Mouse (Mus musculus) right cerebral cortex, postnatal 10 days (tissue): ENCODE measurements around the gene Gna11.
A peak's percentile ranks its signal among the peaks of the same experiment; 100 is the strongest.

ENCODE experiments used
- DNase-seq, 2 experiments: peaks; one replicate each; pipeline ENCODE4 v3.0.0; 2021; ENCODE audit warnings: low spot score in 2 of 2

The Gna11 gene

DNA sequence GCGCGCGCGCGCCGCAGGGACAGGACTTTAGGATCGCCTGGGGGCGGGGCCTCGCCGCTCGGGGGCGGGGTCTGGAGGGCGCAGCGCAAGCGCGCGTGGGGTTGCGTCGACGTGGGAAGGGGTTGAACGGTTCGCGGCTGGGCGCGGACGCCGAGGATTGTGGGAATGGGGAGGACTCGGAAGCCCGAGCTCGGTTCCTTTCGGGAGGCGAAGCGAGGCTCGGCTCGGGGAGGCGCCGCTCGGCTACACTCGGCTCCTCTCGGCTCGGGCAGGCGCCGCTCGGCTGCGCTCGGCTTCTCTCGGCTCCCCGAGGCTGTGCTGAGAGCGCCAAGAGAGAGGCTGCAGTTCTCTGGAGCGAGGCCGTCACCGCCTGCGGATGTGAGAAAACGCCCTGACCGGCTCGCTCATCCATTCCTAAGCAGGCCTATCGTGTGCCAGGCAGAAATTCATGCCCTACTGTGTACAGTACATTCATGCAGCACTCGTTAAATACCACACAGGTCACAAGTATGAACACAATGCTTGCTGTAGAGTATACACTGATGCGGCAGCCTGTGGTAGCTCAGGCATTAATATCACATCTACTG, at the start of gene Gna11:
Gna11 (minus strand) TSS at position 30 of the 587 bp plus-strand sequence.
- peak; percentile 99 to 100 for DNase-seq

DNA sequence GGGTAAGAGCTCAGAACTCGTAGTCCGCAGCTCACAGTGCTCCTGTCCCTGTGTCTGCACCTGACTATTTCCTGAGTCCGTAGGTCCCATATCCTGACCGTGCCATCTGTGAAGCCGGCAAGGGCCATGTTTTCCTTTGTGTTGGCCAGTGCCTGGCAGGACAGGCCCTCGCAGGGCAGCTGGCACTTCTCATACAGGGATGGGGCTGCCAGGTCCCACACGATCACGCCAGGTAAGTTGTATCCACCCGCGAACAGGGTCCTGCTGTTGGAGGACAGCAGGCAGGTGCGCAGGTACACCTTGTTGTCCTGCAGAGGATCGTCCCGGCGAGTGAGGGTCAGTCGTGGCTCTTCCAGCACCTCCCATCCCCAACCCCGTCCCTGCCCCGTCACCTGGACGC, 48.9 kb upstream of the Gna11 start:
- DNase-seq, result no peak

- DNase-seq, result no peak
Measured at GRCm38 (mm10) chr10:81593223-81593622, 48.2 kb upstream of the Gna11 start.

DNA sequence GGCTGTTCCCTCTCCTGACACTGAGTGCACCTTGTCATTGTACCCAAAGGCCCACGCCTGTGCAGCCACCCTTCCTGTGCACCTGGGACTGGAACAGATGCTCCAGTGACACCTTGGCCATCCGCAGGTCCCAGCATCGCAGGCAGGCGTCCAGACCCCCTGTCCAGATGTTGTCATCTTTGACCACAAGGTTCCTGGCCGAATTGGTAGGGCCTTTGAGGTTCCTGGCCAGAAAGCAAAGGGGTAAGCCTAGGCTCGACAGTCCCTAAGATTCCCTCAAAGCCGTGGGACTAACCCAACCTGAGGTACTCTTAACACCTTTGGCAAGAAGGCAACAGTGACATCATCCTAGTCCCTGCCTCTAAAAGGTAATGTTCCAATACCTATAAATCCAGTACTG, 47.6 kb upstream of the Gna11 start:
- DNase-seq, result no peak

DNA sequence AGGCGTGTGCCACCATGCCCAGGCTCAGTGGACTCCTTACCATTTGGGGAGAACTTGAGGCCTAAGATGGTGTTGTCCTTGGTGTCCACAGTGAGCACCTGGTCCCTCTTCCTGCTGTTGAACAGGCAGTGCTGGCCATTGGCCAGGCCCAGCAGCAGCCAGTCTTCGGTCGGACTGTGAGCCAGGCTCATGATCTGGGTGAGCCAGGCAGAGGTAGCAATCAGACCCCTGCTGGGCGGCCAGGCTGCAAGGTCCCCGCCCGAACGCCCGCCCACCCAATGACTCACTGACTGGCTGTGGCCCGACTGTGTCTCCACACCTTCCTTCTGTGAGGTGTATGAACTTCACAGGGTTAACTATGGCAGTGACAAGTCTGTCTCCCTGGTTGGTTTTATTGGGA, 46.9 kb upstream of the Gna11 start:
- DNase-seq, result no peak

DNA sequence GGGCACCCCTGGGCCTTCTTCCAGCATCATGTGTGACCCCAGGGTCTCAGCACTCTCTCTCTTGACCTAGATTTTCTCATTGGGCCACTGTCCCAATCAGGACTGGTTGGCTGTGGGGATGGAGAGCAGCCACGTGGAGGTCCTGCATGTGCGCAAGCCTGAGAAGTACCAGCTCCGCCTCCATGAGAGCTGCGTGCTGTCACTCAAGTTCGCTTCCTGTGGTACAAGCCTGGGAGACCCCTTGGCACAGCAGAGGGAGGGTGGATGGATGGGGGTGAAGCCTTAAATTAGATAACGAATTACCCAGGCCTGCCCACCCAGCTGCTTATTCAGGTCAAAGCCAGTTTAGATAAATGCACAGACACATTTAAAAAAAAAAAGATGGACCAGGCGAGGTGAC, 43.7 kb upstream of the Gna11 start:
- no peak for DNase-seq

DNA sequence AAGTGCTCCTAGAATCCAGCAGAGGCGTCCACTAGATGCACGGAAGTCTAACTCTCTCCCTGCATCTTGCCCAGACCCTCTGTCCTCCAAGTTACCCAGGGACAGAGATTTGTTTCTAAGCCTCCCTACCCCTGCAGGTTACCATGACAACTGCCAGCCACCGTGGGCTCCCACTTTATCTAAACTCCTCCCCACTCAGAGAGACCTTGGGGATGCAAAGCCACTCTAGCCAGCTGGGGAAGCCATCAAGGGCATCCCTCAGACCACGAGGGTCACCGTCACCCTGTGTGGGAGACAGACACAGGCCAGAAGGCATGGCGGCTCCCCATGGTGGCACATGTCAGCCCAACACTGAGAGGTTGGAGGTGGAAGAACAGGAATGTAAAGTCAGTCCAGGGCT, 38.4 kb upstream of the Gna11 start:
- DNase-seq, result no peak

- DNase-seq, result no peak
Measured at GRCm38 (mm10) chr10:81580441-81581070, 35.6 kb upstream of the Gna11 start.

GRCm38 (mm10) chr10:81579967-81580366, 35.0 kb upstream of the Gna11 start:
- DNase-seq, result no peak

GRCm38 (mm10) chr10:81575695-81576094, 30.7 kb upstream of the Gna11 start:
- no peak for DNase-seq

- DNase-seq, result no peak
Measured at GRCm38 (mm10) chr10:81575208-81575631, 30.2 kb upstream of the Gna11 start.

DNA sequence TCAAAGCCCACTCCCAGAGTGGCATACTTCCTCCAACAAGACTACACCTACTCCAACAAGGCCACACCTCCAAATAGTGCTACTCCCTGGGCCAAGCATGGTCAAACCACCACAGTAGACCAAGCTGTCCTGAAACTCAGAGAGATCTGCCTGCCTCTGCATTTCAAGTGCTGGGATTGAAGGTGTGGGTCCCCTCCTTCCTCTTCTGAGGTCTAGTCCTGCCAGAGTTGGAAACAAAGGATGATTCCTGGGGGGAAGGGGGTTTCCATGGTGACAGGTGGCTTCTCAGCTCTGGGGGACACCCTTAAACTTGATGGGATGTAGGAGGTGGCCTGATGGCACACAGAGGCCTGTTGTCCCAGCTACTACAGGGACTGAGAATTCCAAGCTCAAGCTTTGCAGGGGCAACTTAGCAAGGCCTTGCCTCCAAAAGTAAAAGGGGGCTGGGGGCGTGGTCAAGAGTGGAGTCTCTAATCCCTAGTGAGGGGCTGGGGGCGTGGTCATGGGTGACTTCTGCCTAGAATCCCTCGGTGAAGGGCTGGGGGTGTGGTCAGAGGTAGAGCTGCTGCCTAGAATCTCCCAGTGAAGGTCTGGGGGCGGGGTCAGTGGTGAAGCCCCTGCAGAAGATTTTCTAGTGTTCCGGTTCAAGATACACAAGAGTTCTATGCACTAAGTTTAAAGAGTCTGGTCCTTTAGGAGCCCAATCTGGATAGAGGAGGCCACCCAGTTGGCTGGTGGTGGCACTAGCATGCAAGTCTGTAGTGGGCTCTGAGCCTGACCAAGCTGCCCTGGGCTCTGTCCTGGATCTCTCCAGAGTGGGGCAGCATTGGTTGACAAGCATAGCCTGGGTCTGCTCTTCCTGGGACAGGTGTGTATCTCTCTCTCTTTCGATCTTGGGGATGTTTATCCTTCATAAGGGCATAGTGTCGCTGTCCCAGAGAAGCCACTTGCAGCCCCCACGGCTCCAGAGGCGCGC, 29.4 kb upstream of the Gna11 start, which contains the start of gene Tle2:
Tle2 (plus strand) TSS at position 481 of the 976 bp plus-strand sequence.
- no peak for DNase-seq

GRCm38 (mm10) chr10:81572975-81573374, 28.0 kb upstream of the Gna11 start:
- DNase-seq, result no peak

GRCm38 (mm10) chr10:81572133-81572671, 27.2 kb upstream of the Gna11 start:
- no peak for DNase-seq

DNA sequence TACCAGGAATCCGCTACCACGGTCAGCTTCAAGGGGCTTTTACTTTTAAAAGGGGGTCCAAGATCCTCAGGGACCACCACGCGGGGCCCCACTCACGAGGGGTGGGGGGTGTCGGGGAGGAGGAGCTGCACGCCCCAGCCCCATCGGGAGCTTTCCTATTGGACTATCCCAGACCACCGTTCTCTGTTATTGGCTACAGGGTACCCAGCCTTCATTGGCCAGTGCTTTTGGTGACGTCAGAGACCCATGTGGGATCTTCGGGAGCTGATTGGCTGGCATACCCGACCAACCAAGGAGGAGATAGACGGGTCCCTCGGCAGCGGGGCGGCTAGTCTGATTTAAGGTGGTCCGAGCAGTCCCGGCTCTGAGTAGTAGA, 26.5 kb upstream of the Gna11 start:
- peak; percentile 100 for DNase-seq

DNA sequence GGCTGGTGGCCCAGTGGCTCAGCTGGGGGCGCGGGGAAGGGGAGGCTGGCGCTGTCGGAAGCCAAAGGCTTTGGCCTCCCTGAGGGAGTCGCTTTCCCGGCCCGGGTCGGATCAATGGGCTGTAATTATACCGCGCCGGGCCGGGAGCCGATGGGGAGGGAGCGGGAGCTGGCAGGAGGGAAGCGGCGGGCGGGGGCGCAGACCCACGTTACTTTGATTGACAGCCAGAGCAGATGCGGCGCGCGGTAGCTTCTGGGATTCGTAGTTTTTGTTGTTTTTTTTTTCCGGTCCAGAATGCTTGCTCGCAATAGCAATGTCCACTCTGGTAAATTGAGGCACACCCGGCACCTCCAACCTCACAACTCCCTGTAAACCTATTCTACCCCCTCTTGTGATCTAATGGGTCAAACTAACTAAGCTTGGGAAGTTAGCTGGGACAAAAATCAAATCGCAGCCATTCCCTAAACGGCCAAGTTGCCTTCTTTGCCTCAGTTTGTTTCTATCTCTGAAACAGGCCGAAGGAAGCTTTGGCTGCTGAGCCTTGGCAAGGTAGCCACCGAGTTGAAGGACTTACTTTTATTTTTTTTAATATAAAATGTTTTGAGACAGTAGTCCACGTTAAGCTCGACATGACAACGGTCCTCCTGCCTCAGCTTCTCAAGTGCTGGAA, 26.0 kb upstream of the Gna11 start:
- peak; percentile 98 for DNase-seq

- DNase-seq, result no peak
Measured at GRCm38 (mm10) chr10:81570238-81570800, 25.3 kb upstream of the Gna11 start.

DNA sequence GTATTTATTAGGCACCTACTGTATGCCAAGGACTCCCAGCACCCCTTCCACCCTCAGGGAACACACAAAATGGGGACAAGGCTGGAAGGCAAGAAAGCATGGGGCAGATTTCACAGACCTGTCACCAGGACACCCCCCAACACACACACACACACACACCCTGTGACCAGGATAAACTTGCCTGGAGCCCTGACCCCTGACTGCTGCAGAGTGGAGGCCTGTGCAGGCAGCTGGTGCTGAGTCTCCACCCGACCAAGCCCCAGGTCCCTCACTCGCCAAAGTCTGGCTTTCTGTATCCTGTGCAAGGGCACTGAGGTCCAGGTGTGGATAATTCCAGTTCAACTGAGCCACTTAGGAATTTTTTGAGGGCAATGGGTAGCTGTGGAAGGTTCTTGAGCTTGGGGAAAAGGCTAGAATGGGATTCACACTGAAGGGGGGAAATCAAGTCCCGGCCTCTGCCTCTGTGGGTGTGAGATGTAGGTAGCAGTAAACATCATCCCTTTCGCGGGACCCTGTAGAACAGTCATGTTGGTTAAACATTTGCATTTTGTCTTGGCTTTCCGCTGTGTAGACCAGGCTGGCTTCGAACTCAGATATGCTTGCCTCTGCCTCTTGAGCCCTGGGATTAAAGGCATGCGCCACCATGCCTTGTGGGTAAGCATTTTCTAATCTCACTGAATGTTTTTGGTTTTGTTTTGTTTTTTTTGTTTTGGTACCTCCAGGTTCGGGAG, 24.7 kb upstream of the Gna11 start:
- DNase-seq, result no peak

DNA sequence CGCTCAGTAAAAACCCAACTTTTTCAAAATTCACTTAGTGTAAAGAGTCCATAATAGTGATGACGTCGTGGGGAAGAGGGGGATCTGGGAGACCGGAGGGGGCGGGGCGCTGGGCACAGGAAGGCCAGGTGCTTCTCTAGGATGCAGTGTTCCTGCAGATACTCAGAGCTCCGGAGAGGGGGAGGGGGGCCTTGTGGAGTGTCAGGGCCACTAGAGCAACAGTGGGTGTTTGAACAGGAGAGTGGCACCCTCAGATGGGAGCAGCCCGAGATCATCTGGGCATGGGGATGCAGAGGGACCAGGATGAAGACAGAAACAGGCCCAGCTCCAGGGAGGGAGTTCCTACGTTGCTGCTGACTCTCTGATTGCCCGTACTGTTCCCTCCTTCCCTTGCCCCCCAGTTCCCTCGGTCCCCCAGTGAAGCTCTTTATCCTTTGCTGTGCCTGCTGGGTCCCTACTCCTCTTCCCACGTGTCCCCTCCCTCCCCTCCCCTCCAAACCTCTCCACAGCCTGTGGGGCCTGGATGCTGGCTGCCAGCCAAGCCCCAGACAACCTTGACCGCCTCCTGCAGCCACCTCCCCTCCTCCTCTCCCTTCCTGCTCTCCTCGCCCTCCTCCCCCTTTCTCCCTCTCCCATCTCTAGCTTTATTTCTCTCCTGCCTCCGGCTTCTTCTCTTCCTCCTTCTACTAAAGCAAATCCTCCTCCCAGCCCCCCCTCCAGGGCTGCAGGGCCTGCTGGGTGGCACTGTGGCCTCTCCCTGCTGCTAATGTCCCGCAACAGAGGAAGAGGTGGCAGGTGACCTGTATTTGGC, 23.6 kb upstream of the Gna11 start:
- DNase-seq, result no peak
